Mouse (Mus musculus) small intestine, adult 2 months (tissue): ENCODE data around the gene Hyal3.

Experiments used
- CTCF ChIP-seq: fragments of 200-500 bp; IDR thresholded peaks from 2 replicates; pipeline ENCODE4 v1.5.1; 2012; ENCODE audit warnings: low read depth, mild to moderate bottlenecking, control low read depth, inconsistent platforms, low read length, moderate library complexity, mixed read lengths; ENCODE audit not compliant: insufficient replicate concordance, insufficient read length; ENCODE audit errors: extremely low read depth
- POLR2A ChIP-seq: fragments of 200-500 bp; IDR thresholded peaks from 2 replicates; pipeline ENCODE4 v1.6.1; 2012; ENCODE audit warnings: low read depth, mild to moderate bottlenecking, control low read depth, inconsistent platforms, low read length, moderate library complexity

GRCm38 (mm10) chr9:107607653-107608245 is 27.1 kb downstream of the Hyal3 start:
- TF ChIP-seq POLR2A = no peak
- TF ChIP-seq CTCF = no peak
